Mouse (Mus musculus) mature B cell (primary cell): ENCODE measurements around the gene Trnt1.

Experiments
- in situ Hi-C: fragments of 300-500 bp; cut with MboI; formaldehyde crosslinking; loops from 2 replicates; pipeline ENCODE4 v1.14.3; 2019

Trnt1 gene

GRCm38 (mm10) chr6:106787138-106787537, 18.2 kb downstream of the Trnt1 start:
- in situ Hi-C loops, result no loop called here

DNA sequence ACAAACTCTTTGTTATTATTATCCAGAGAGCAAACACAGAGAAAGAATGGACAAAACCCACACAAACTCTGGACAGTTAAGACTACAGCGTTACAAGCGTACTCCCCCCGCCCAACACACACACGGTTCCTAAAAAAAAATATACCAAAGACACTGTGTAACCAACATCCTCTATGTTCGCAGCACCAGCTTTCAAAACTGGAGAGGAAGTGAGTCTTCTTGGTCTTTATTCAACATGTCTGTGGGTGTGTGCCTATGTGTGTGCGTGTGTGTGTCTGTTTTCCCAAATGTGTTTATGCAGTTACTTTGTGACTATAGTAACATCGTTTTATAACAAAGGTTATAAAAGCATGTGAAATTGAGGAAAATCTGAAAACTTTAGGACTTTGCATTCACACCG, 22.5 kb downstream of the Trnt1 start:
- in situ Hi-C loops, result no loop called here

DNA sequence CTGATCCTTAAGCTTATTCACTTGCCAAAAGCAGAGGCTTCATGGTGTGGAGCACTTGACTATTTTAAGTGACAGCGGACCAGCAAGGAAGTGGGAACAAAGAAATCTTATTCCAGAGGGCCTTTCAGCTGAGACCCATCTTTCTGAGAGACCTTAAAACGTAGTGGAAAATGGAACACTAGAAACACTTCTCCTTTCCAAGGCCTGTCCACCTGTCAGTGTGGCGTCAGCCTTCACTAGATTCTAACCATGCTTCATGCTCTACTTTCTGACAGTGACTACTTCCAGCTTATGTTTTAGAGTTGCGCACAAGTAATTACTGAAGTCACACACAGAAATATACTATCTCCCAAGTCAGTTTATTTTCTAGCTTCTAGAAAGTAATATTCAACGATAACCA, 23.6 kb downstream of the Trnt1 start:
- in situ Hi-C loops, result no loop called here

- in situ Hi-C loops, result no loop called here
These were observed 24.2 kb downstream of the Trnt1 start for GRCm38 (mm10) chr6:106793088-106793487.

DNA sequence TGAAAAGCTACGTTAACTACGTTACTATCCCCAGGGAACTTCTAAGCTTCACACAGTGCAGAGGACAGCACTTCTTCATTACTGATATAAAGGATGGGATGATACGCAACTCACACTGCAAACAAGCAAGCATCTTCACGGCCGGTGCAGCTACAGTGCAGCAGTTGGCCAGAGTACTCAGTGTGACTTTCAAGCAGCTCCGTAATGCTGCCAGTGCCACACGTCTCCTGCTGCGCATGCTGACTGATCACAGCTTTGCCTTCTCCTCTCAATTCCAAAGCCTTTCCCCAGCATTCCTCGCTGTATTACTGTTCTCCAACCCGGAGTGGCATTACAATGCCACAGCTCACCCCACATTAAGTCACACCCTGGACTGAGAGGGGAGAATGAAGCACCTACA, 24.7 kb downstream of the Trnt1 start:
- in situ Hi-C loops, result no loop called here

- in situ Hi-C loops, result no loop called here
These were observed 25.3 kb downstream of the Trnt1 start for GRCm38 (mm10) chr6:106794094-106794814.

DNA sequence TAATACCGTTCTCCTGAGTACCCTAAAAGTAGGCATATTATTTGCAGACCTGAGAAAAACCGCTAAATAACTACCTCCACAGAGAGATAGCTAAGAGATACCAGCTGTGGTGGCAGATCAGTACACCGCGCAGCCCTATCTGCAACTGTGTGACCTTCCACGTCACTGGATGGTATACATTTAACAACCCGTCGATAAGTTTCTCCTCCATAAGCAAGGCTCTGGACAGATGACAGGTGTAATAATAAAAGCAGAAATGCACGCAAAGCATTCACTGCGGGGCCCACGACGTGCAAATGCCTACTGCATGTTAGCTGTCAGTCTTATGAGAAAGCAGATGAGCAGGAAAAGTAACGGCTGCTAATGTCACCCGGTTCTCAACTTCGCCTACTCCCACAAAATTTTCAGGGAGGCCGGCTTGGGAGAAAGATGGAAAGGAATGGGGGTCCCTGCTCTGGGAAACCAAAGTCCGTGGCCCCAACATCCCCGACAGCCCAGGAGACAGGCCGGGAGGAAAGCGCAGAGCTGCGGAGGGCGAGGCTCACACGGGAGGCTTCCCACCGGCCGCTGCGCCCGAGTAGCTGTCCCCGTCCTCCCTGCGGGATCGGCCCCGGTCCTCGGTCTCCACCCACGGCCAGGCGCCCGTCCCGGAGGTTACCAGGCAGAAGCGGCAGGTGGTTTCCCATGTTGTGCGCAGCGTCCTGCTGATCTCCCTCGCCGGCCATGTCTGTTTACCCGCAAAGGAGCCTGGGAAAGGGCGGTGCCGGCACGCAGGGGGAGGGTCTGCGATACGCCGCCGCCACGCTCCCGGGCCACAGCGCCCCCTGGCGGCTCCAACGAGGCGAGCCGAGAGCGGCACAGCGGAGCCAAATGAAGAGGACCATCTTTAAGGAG, 30.7 kb downstream of the Trnt1 start, which contains the start of gene Crbn:
Crbn (minus strand) TSS at position 745 of the 894 bp plus-strand sequence.
- in situ Hi-C loops, result loop anchor here (10.0 to 25.0 kb wide), 2 partner anchors 135 to 1263 kb away; partner anchors contain the start of gene Setmar

- in situ Hi-C loops, result loop anchor here (10.0 to 25.0 kb wide), 2 partner anchors 135 to 1262 kb away; partner anchors contain the start of gene Setmar
These were observed 31.3 kb downstream of the Trnt1 start for GRCm38 (mm10) chr6:106800227-106800557.

GRCm38 (mm10) chr6:106804904-106805303, 36.0 kb downstream of the Trnt1 start:
- in situ Hi-C loops, result loop anchor here (10.0 to 25.0 kb wide), 2 partner anchors 140 to 1257 kb away; partner anchors contain the start of gene Setmar

- in situ Hi-C loops, result loop anchor here (10.0 to 25.0 kb wide), 2 partner anchors 144 to 1253 kb away; partner anchors contain the start of gene Setmar
These were observed 40.2 kb downstream of the Trnt1 start for GRCm38 (mm10) chr6:106809161-106809560.

DNA sequence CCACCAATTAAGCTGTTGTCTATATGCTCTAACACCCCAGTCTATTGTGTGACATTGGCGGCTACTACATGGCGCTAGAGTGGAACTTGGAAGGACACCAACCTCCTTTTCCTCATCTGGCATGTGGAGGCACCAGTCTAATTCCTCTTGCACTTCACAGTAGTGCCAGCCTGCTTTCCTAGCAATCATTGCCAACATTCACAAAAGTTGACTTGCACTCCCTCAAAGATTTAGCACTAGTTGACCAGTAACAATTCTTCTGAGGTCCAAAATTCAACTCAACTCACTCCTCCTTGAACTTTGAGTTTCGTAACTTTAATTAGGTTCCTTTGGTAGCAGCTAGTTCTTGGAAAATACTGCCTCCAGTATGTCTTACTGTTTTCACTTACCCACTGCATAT, 41.8 kb downstream of the Trnt1 start:
- in situ Hi-C loops, result loop anchor here (25.0 kb wide), 1 partner anchor 1252 kb away; the partner anchor contains the start of gene Setmar

GRCm38 (mm10) chr6:106819246-106819645, 50.3 kb downstream of the Trnt1 start:
- in situ Hi-C loops, result loop anchor here (25.0 kb wide), 1 partner anchor 1243 kb away; the partner anchor contains the start of gene Setmar

DNA sequence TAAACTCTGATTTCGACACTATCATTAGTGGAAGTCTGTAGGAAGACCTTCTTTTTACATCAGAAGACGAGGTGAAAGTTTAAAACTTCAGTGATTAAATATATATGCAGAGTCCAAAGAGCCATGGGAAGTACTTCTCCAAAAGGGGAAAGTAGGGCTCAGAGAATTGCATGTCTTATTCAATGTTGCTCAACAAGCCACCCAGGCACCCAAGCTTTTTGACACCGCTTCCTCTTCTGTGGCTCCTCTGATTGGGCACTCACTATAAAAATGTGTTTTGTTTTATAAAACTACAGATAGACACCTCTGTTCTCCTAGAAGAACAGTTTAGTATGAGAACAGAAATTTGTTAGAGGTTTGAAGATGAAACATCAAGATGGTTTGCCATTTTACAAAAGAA, 51.0 kb downstream of the Trnt1 start:
- in situ Hi-C loops, result loop anchor here (25.0 kb wide), 1 partner anchor 1242 kb away; the partner anchor contains the start of gene Setmar

DNA sequence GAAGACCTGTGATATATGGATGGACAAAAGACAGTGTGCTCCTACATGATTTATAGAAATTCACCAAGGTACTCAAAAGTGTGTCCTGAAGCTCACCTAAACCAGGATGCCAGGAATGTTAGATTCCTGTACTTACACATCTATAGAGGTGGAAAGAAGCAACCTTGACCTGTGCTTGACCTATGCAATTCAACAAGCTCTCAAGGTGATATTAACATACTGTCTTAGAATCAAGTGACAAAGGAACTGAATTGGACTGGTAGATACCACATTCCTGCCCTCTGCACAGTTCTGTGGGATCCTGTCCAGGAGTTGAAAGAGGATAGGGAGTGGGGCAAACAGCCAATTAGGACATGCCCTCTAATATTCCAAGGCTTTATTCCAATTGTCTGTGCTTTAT, 51.6 kb downstream of the Trnt1 start:
- in situ Hi-C loops, result loop anchor here (25.0 kb wide), 1 partner anchor 1242 kb away; the partner anchor contains the start of gene Setmar

DNA sequence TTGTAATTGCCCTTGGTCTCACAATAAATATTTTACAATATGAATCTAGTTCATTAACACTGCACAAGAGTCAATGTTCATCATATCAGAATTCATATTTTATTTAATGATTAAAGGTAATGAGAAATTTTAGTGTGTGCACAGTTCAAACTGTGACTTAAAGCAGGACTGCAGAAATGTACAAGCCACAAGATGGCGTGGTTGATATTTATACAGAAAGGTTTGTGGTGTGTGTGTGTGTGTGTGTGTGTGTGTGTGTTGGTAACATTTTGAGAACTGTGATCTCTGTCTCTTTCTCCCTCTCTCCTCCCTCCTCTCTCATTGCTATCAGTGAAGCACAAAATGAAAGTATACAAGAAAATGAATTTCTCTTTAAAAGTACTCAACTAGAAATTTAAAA, 53.4 kb downstream of the Trnt1 start:
- in situ Hi-C loops, result loop anchor here (25.0 kb wide), 1 partner anchor 1240 kb away; the partner anchor contains the start of gene Setmar
